Mouse (Mus musculus): ENCODE results near the gene Prss35. TPM values are rescaled to one million over a fixed set of nuclear protein-coding genes. Genes with fewer than 3 reads are reported as not detected.

Prss35 gene
- polyA plus RNA-seq, 1 experiment from 2014 or later: 38.0 TPM

- H3K9me3 ChIP-seq: no peaks in the 10 kb centered on the region
- H3K4me2 ChIP-seq: no peak overlapping the region
- H3K4me1 ChIP-seq: peaks cover 10% of the 10 kb centered on the region
- no peak overlapping the region for H3K27ac ChIP-seq (replicated peaks)
- no peak overlapping the region for H3K4me3 ChIP-seq
- H3K27me3 ChIP-seq (replicated peaks): no peaks in the 10 kb centered on the region
- no peak overlapping the region for H3K9ac ChIP-seq
- 84% methylated on average over 3 of the region's 3 CpGs for WGBS
- H3K36me3 ChIP-seq: no peaks in the 10 kb centered on the region
- no peak for ATAC-seq (ENCODE audit: extremely low read depth, insufficient number of reproducible peaks, low FRiP score, low TSS enrichment)
Measured at GRCm38 (mm10) chr9:86714089-86714488, 29.4 kb upstream of the Prss35 start.

- WGBS: 35% methylated on average over 2 of the region's 2 CpGs
- H3K27me3 ChIP-seq (replicated peaks): no peaks in the 10 kb centered on the region
Measured at GRCm38 (mm10) chr9:86716540-86716939, 26.9 kb upstream of the Prss35 start.

GRCm38 (mm10) chr9:86717119-86717518 is 26.3 kb upstream of the Prss35 start:
- Histone ChIP-seq H3K4me1 (peaks cover 10% of the 10 kb centered on the region; the same call in 1 of the 2 replicates), H3K27ac (replicated peaks) (no peak overlapping the region), H3K9me3 (no peaks in the 10 kb centered on the region), H3K27me3 (replicated peaks) (no peaks in the 10 kb centered on the region), H3K4me2 (no peak overlapping the region), H3K9ac (no peak overlapping the region), H3K4me3 (no peak overlapping the region), H3K36me3 (no peaks in the 10 kb centered on the region)
- WGBS: 57% methylated on average over 5 of the region's 5 CpGs
- ATAC-seq (ENCODE audit: extremely low read depth, insufficient number of reproducible peaks, low FRiP score, low TSS enrichment): no peak

More at GRCm38 (mm10) chr9:86716540-86716939, 26.9 kb upstream of the Prss35 start:
- ATAC-seq (ENCODE audit: extremely low read depth, insufficient number of reproducible peaks, low FRiP score, low TSS enrichment): no peak
- peaks cover 10% of the 10 kb centered on the region; the same call in 1 of the 2 replicates for H3K4me1 ChIP-seq
- H3K27ac ChIP-seq (replicated peaks): no peak overlapping the region
- H3K9ac ChIP-seq: no peak overlapping the region
- no peak overlapping the region for H3K4me2 ChIP-seq
- H3K36me3 ChIP-seq: no peaks in the 10 kb centered on the region
- H3K9me3 ChIP-seq: no peaks in the 10 kb centered on the region
- H3K4me3 ChIP-seq: no peak overlapping the region

GRCm38 (mm10) chr9:86720227-86720626 is 23.2 kb upstream of the Prss35 start:
- 84% methylated on average over 5 of the region's 5 CpGs for WGBS
- H3K4me1 ChIP-seq: peaks cover 10% of the 10 kb centered on the region; the same call in 1 of the 2 replicates
- no peak overlapping the region for H3K4me3 ChIP-seq
- H3K9ac ChIP-seq: no peak overlapping the region
- H3K9me3 ChIP-seq: no peaks in the 10 kb centered on the region
- no peak overlapping the region for H3K4me2 ChIP-seq
- H3K27me3 ChIP-seq (replicated peaks): no peaks in the 10 kb centered on the region
- H3K27ac ChIP-seq (replicated peaks): no peak overlapping the region
- no peaks in the 10 kb centered on the region for H3K36me3 ChIP-seq
- ATAC-seq (ENCODE audit: extremely low read depth, insufficient number of reproducible peaks, low FRiP score, low TSS enrichment): no peak

- WGBS: 80% methylated on average over 2 of the region's 2 CpGs
- Histone ChIP-seq H3K4me1 (peaks cover 10% of the 10 kb centered on the region; the same call in 1 of the 2 replicates), H3K4me3 (no peak overlapping the region), H3K4me2 (no peak overlapping the region), H3K9ac (no peak overlapping the region), H3K36me3 (no peaks in the 10 kb centered on the region), H3K9me3 (no peaks in the 10 kb centered on the region), H3K27ac (replicated peaks) (no peak overlapping the region), H3K27me3 (replicated peaks) (no peaks in the 10 kb centered on the region)
- ATAC-seq (ENCODE audit: extremely low read depth, insufficient number of reproducible peaks, low FRiP score, low TSS enrichment): no peak
Measured at GRCm38 (mm10) chr9:86720794-86721193, 22.7 kb upstream of the Prss35 start.

GRCm38 (mm10) chr9:86725066-86725465 is 18.4 kb upstream of the Prss35 start:
- no peak for ATAC-seq (ENCODE audit: extremely low read depth, insufficient number of reproducible peaks, low FRiP score, low TSS enrichment)
- H3K4me1 ChIP-seq: peaks cover 13% of the 10 kb centered on the region
- WGBS: 77% methylated on average over 4 of the region's 4 CpGs
- H3K4me2 ChIP-seq: no peak overlapping the region
- H3K27ac ChIP-seq (replicated peaks): no peak overlapping the region
- no peaks in the 10 kb centered on the region for H3K27me3 ChIP-seq (replicated peaks)
- H3K36me3 ChIP-seq: no peaks in the 10 kb centered on the region
- H3K9me3 ChIP-seq: no peaks in the 10 kb centered on the region
- no peak overlapping the region for H3K4me3 ChIP-seq
- H3K9ac ChIP-seq: no peak overlapping the region

- no peak overlapping the region for H3K4me3 ChIP-seq
- 61% methylated on average over 7 of the region's 7 CpGs for WGBS
- no peak overlapping the region for H3K4me2 ChIP-seq
- no peaks in the 10 kb centered on the region for H3K27me3 ChIP-seq (replicated peaks)
- no peaks in the 10 kb centered on the region for H3K36me3 ChIP-seq
- H3K9me3 ChIP-seq: no peaks in the 10 kb centered on the region
- H3K27ac ChIP-seq (replicated peaks): no peak overlapping the region; the same call in 1 of the 2 replicates
- no peak overlapping the region for H3K9ac ChIP-seq
- ATAC-seq (ENCODE audit: extremely low read depth, insufficient number of reproducible peaks, low FRiP score, low TSS enrichment): no peak
- peaks cover 13% of the 10 kb centered on the region for H3K4me1 ChIP-seq
Measured at GRCm38 (mm10) chr9:86725604-86726380, 17.7 kb upstream of the Prss35 start.

- WGBS: 82% methylated on average over 5 of the region's 5 CpGs
- Histone ChIP-seq H3K9me3 (no peaks in the 10 kb centered on the region), H3K9ac (no peak overlapping the region), H3K4me2 (no peak overlapping the region), H3K27ac (replicated peaks) (no peak overlapping the region), H3K4me1 (peaks cover 13% of the 10 kb centered on the region), H3K27me3 (replicated peaks) (no peaks in the 10 kb centered on the region), H3K36me3 (no peaks in the 10 kb centered on the region), H3K4me3 (no peak overlapping the region)
- ATAC-seq (ENCODE audit: extremely low read depth, insufficient number of reproducible peaks, low FRiP score, low TSS enrichment): no peak
Measured at GRCm38 (mm10) chr9:86726381-86726720, 17.1 kb upstream of the Prss35 start.

GRCm38 (mm10) chr9:86728214-86728814 is 15.1 kb upstream of the Prss35 start:
- H3K4me2 ChIP-seq: no peak overlapping the region
- 68% methylated on average over 10 of the region's 10 CpGs for WGBS
- H3K4me1 ChIP-seq: peaks cover 13% of the 10 kb centered on the region
- no peaks in the 10 kb centered on the region for H3K36me3 ChIP-seq
- no peaks in the 10 kb centered on the region for H3K27me3 ChIP-seq (replicated peaks)
- ATAC-seq (ENCODE audit: extremely low read depth, insufficient number of reproducible peaks, low FRiP score, low TSS enrichment): no peak
- no peak overlapping the region for H3K9ac ChIP-seq
- H3K27ac ChIP-seq (replicated peaks): no peak overlapping the region
- no peak overlapping the region for H3K4me3 ChIP-seq
- no peaks in the 10 kb centered on the region for H3K9me3 ChIP-seq

GRCm38 (mm10) chr9:86729084-86729483 is 14.4 kb upstream of the Prss35 start:
- 31% methylated on average over 1 of the region's 1 CpGs for WGBS
- Histone ChIP-seq H3K4me3 (no peak overlapping the region), H3K9ac (no peak overlapping the region), H3K9me3 (no peaks in the 10 kb centered on the region), H3K4me2 (no peak overlapping the region), H3K36me3 (no peaks in the 10 kb centered on the region), H3K27ac (replicated peaks) (no peak overlapping the region), H3K27me3 (replicated peaks) (no peaks in the 10 kb centered on the region), H3K4me1 (peaks cover 13% of the 10 kb centered on the region)
- ATAC-seq (ENCODE audit: extremely low read depth, insufficient number of reproducible peaks, low FRiP score, low TSS enrichment): no peak

- 87% methylated on average over 3 of the region's 3 CpGs for WGBS
- H3K27ac ChIP-seq (replicated peaks): no peak overlapping the region
- ATAC-seq (ENCODE audit: extremely low read depth, insufficient number of reproducible peaks, low FRiP score, low TSS enrichment): no peak
- H3K9ac ChIP-seq: no peak overlapping the region
- H3K4me3 ChIP-seq: no peak overlapping the region
- H3K36me3 ChIP-seq: no peaks in the 10 kb centered on the region
- no peaks in the 10 kb centered on the region for H3K27me3 ChIP-seq (replicated peaks)
- H3K9me3 ChIP-seq: no peaks in the 10 kb centered on the region
- H3K4me1 ChIP-seq: peaks cover 13% of the 10 kb centered on the region
- no peak overlapping the region for H3K4me2 ChIP-seq
Measured at GRCm38 (mm10) chr9:86729811-86730210, 13.6 kb upstream of the Prss35 start.

GRCm38 (mm10) chr9:86734357-86734756 is 9.1 kb upstream of the Prss35 start:
- no peaks in the 10 kb centered on the region for H3K27me3 ChIP-seq (replicated peaks)
- H3K4me1 ChIP-seq: peaks cover 34% of the 10 kb centered on the region
- no peaks in the 10 kb centered on the region for H3K9me3 ChIP-seq
- no peak overlapping the region for H3K4me2 ChIP-seq
- no peak overlapping the region for H3K4me3 ChIP-seq
- ATAC-seq (ENCODE audit: extremely low read depth, insufficient number of reproducible peaks, low FRiP score, low TSS enrichment): no peak
- H3K27ac ChIP-seq (replicated peaks): no peak overlapping the region
- H3K9ac ChIP-seq: no peak overlapping the region
- no peaks in the 10 kb centered on the region for H3K36me3 ChIP-seq
